Mouse (Mus musculus) spleen, adult 2 months (tissue): ENCODE measurements at regions not wholly inside any gene's neighbourhood (a gene's known extent, or its start where the extent isn't known, plus 50 kb on each side); places are given as distances from the start of the nearest gene placed in this dataset.

Source experiments
- CTCF ChIP-seq: fragments of 200-500 bp; IDR thresholded peaks from 2 replicates; pipeline ENCODE4 v1.5.1; 2011; ENCODE audit warnings: mild to moderate bottlenecking, inconsistent platforms; ENCODE audit not compliant: insufficient read depth, insufficient read length, insufficient replicate concordance; ENCODE audit errors: extremely low read depth
- POLR2A ChIP-seq: fragments of 200-500 bp; IDR thresholded peaks from 2 replicates; pipeline ENCODE4 v1.6.1; 2011; ENCODE audit warnings: low read depth, low read length, inconsistent platforms

DNA sequence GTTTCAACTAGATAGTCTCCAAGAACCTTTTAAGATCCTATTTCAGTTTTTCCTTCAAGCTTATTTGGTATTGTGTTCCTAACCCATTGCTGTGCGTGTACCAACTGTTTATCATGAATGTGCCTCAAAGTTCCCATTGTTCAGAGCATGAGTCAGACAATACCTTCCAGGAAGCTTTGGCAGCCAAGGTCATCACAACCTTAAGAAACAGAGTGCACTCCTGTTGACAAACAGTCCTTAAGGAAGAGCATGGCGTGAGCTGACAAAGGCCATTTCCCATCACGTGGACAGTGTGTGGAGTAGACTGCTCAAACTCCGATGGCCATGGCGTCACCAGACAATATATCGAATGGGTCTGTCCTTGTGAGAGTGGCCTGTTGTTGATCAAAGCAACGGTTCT lies 96.9 kb upstream of the Zfp703 start:
- TF ChIP-seq CTCF (no peak), POLR2A (no peak)
